Mouse (Mus musculus): ENCODE measurements around the gene Ikzf1. TPM values are rescaled to one million over a fixed set of nuclear protein-coding genes. Genes with fewer than 3 reads are reported as not detected.

Ikzf1 gene
- polyA plus RNA-seq, 1 experiment from 2014 or later, result 0.39 TPM

GRCm38 (mm10) chr11:11660651-11661050 is 24.2 kb upstream of the Ikzf1 start:
- Histone ChIP-seq H3K9ac (ENCODE audit: low read length) (no peak overlapping the region), H3K4me2 (replicated peaks; ENCODE audit: low read depth) (no peak overlapping the region), H3K36me3 (ENCODE audit: control insufficient read depth, insufficient read depth, low read length) (no peaks in the 10 kb centered on the region), H3K27me3 (ENCODE audit: control insufficient read depth, insufficient read depth, low read length) (no peaks in the 10 kb centered on the region), H3K4me1 (replicated peaks; ENCODE audit: control insufficient read depth, insufficient read depth) (no peaks in the 10 kb centered on the region), H3K27ac (replicated peaks) (no peak overlapping the region), H3K4me3 (ENCODE audit: low read depth, low read length) (no peak overlapping the region), H3K9me3 (ENCODE audit: control insufficient read depth, low read length) (no peaks in the 10 kb centered on the region)
- DNase-seq (ENCODE audit: low spot score), result no peak
- TF ChIP-seq CTCF (IDR thresholded peaks at IDR 0.05; ENCODE audit: low read depth) (no peak), EP300 (optimal IDR thresholded peaks at IDR 0.05) (no peak)
- ATAC-seq (ENCODE audit: low FRiP score, low TSS enrichment), result no peak
- WGBS, result 66% methylated on average over 4 of the region's 4 CpGs

- Histone ChIP-seq H3K9ac (ENCODE audit: low read length) (no peak overlapping the region), H3K27me3 (ENCODE audit: control insufficient read depth, insufficient read depth, low read length) (no peaks in the 10 kb centered on the region), H3K4me2 (replicated peaks; ENCODE audit: low read depth) (no peak overlapping the region), H3K9me3 (ENCODE audit: control insufficient read depth, low read length) (no peaks in the 10 kb centered on the region), H3K27ac (replicated peaks) (no peak overlapping the region), H3K4me3 (ENCODE audit: low read depth, low read length) (no peak overlapping the region), H3K36me3 (ENCODE audit: control insufficient read depth, insufficient read depth, low read length) (no peaks in the 10 kb centered on the region), H3K4me1 (replicated peaks; ENCODE audit: control insufficient read depth, insufficient read depth) (no peaks in the 10 kb centered on the region)
- no peak for TF ChIP-seq CTCF (IDR thresholded peaks at IDR 0.05; ENCODE audit: low read depth)
- TF ChIP-seq EP300 (optimal IDR thresholded peaks at IDR 0.05), result no peak
- 74% methylated on average over 4 of the region's 4 CpGs for WGBS
- DNase-seq (ENCODE audit: low spot score) (no peak), ATAC-seq (ENCODE audit: low FRiP score, low TSS enrichment) (no peak)
Observed at GRCm38 (mm10) chr11:11667254-11667921, 17.4 kb upstream of the Ikzf1 start.

GRCm38 (mm10) chr11:11667922-11668290 is 16.9 kb upstream of the Ikzf1 start:
- Histone ChIP-seq H3K4me1 (replicated peaks; ENCODE audit: control insufficient read depth, insufficient read depth) (no peaks in the 10 kb centered on the region), H3K36me3 (ENCODE audit: control insufficient read depth, insufficient read depth, low read length) (no peaks in the 10 kb centered on the region), H3K9ac (ENCODE audit: low read length) (no peak overlapping the region), H3K4me3 (ENCODE audit: low read depth, low read length) (no peak overlapping the region), H3K9me3 (ENCODE audit: control insufficient read depth, low read length) (no peaks in the 10 kb centered on the region), H3K27ac (replicated peaks) (no peak overlapping the region), H3K27me3 (ENCODE audit: control insufficient read depth, insufficient read depth, low read length) (no peaks in the 10 kb centered on the region), H3K4me2 (replicated peaks; ENCODE audit: low read depth) (no peak overlapping the region)
- DNase-seq (ENCODE audit: low spot score) (no peak), ATAC-seq (ENCODE audit: low FRiP score, low TSS enrichment) (no peak)
- no peak for TF ChIP-seq EP300 (optimal IDR thresholded peaks at IDR 0.05)
- no peak for TF ChIP-seq CTCF (IDR thresholded peaks at IDR 0.05; ENCODE audit: low read depth)
- 94% methylated on average over 3 of the region's 3 CpGs for WGBS

- no peak overlapping the region for H3K27ac ChIP-seq (replicated peaks)
- ATAC-seq (ENCODE audit: low FRiP score, low TSS enrichment) (no peak), DNase-seq (ENCODE audit: low spot score) (no peak)
- TF ChIP-seq EP300 (optimal IDR thresholded peaks at IDR 0.05) (no peak), CTCF (IDR thresholded peaks at IDR 0.05; ENCODE audit: low read depth) (no peak)
- no peaks in the 10 kb centered on the region for H3K27me3 ChIP-seq (ENCODE audit: control insufficient read depth, insufficient read depth, low read length)
- no peak overlapping the region for H3K9ac ChIP-seq (ENCODE audit: low read length)
- no peaks in the 10 kb centered on the region for H3K4me1 ChIP-seq (replicated peaks; ENCODE audit: control insufficient read depth, insufficient read depth)
- H3K4me2 ChIP-seq (replicated peaks; ENCODE audit: low read depth), result no peak overlapping the region
- no peaks in the 10 kb centered on the region for H3K36me3 ChIP-seq (ENCODE audit: control insufficient read depth, insufficient read depth, low read length)
- 66% methylated on average over 4 of the region's 4 CpGs for WGBS
- no peak overlapping the region for H3K4me3 ChIP-seq (ENCODE audit: low read depth, low read length)
- H3K9me3 ChIP-seq (ENCODE audit: control insufficient read depth, low read length), result no peaks in the 10 kb centered on the region
Observed at GRCm38 (mm10) chr11:11672974-11673373, 11.8 kb upstream of the Ikzf1 start.

- no peak for ATAC-seq (ENCODE audit: low FRiP score, low TSS enrichment)
- no peak overlapping the region for H3K4me3 ChIP-seq (ENCODE audit: low read depth, low read length)
- no peak for DNase-seq (ENCODE audit: low spot score)
- no peak overlapping the region for H3K9ac ChIP-seq (ENCODE audit: low read length)
- TF ChIP-seq EP300 (optimal IDR thresholded peaks at IDR 0.05) (no peak), CTCF (IDR thresholded peaks at IDR 0.05; ENCODE audit: low read depth) (no peak)
- no peak overlapping the region for H3K27ac ChIP-seq (replicated peaks)
- H3K4me2 ChIP-seq (replicated peaks; ENCODE audit: low read depth), result no peak overlapping the region
- H3K36me3 ChIP-seq (ENCODE audit: control insufficient read depth, insufficient read depth, low read length), result no peaks in the 10 kb centered on the region
- H3K9me3 ChIP-seq (ENCODE audit: control insufficient read depth, low read length), result no peaks in the 10 kb centered on the region
- H3K27me3 ChIP-seq (ENCODE audit: control insufficient read depth, insufficient read depth, low read length), result no peaks in the 10 kb centered on the region
- no peaks in the 10 kb centered on the region for H3K4me1 ChIP-seq (replicated peaks; ENCODE audit: control insufficient read depth, insufficient read depth)
Observed at GRCm38 (mm10) chr11:11675063-11675462, 9.7 kb upstream of the Ikzf1 start.

GRCm38 (mm10) chr11:11676068-11676741 is 8.6 kb upstream of the Ikzf1 start:
- DNase-seq (ENCODE audit: low spot score), result no peak
- Histone ChIP-seq H3K9me3 (ENCODE audit: control insufficient read depth, low read length) (no peaks in the 10 kb centered on the region), H3K4me2 (replicated peaks; ENCODE audit: low read depth) (no peak overlapping the region), H3K27ac (replicated peaks) (no peak overlapping the region), H3K9ac (ENCODE audit: low read length) (no peak overlapping the region), H3K4me1 (replicated peaks; ENCODE audit: control insufficient read depth, insufficient read depth) (no peaks in the 10 kb centered on the region), H3K4me3 (ENCODE audit: low read depth, low read length) (no peak overlapping the region), H3K27me3 (ENCODE audit: control insufficient read depth, insufficient read depth, low read length) (no peaks in the 10 kb centered on the region), H3K36me3 (ENCODE audit: control insufficient read depth, insufficient read depth, low read length) (no peaks in the 10 kb centered on the region)
- TF ChIP-seq EP300 (optimal IDR thresholded peaks at IDR 0.05) (no peak), CTCF (IDR thresholded peaks at IDR 0.05; ENCODE audit: low read depth) (no peak)
- WGBS, result 80% methylated on average over 9 of the region's 9 CpGs
- ATAC-seq (ENCODE audit: low FRiP score, low TSS enrichment), result no peak
